Mouse (Mus musculus) liver, embryonic 12.5 days (tissue): ENCODE results near the gene Cwc15. TPM values are rescaled to one million over a fixed set of nuclear protein-coding genes. Genes with fewer than 3 reads are reported as not detected.

Experiments used
- ATAC-seq: fragments of 200-750 bp; cut with Nextera tagmentation; 2 replicates; pipeline ENCODE4 v1.8.0; 2017; ENCODE audit warnings: moderate number of reproducible peaks, mild to moderate bottlenecking, moderate library complexity
- H3K27ac ChIP-seq: fragments of 300-500 bp; sonication (generic); 2 replicates; pipeline ENCODE4 v1.5.1; 2016; ENCODE audit warnings: mild to moderate bottlenecking
- H3K27me3 ChIP-seq: fragments of 300-500 bp; sonication (generic); replicated peaks from 2 replicates; pipeline ENCODE4 v1.6.1; 2016; ENCODE audit warnings: mild to moderate bottlenecking, moderate library complexity
- H3K36me3 ChIP-seq: fragments of 300-500 bp; sonication (generic); 2 replicates; pipeline ENCODE4 v1.6.1; 2016; ENCODE audit warnings: mild to moderate bottlenecking, moderate library complexity
- H3K4me1 ChIP-seq: fragments of 300-500 bp; sonication (generic); 2 replicates; pipeline ENCODE4 v1.6.1; 2016
- H3K4me2 ChIP-seq: fragments of 300-500 bp; sonication (generic); 2 replicates; pipeline ENCODE4 v1.6.1; 2016; ENCODE audit warnings: mild to moderate bottlenecking, moderate library complexity
- H3K4me3 ChIP-seq: fragments of 300-500 bp; sonication (generic); 2 replicates; pipeline ENCODE4 v1.5.1; 2016; ENCODE audit warnings: mild to moderate bottlenecking, moderate library complexity
- H3K9ac ChIP-seq: fragments of 300-500 bp; sonication (generic); 2 replicates; pipeline ENCODE4 v1.6.1; 2016; ENCODE audit warnings: mild to moderate bottlenecking, moderate library complexity
- H3K9me3 ChIP-seq: fragments of 300-500 bp; sonication (generic); replicated peaks from 2 replicates; pipeline ENCODE4 v1.6.1; 2016; ENCODE audit warnings: mild to moderate bottlenecking, moderate library complexity
- WGBS: fragments of 180-500 bp; shearing (Covaris S2); methylation state at CpG from one replicate; pipeline ENCODE4 v1.1.7; 2016; ENCODE audit not compliant: insufficient replicate concordance; 5-methylcytosine and 5-hydroxymethylcytosine counted together
- polyA plus RNA-seq: library from polyadenylated mRNA; unstranded; fragments of >200 nt; fragmentation: Nextera tagmentation; extraction: Ambion mirVana; gene quantifications from 2 replicates; pipeline ENCODE4 v1.2.1, GENCODE M21; 2016

Cwc15 gene
- polyA plus RNA-seq, 1 experiment from 2014 or later: 93.8 TPM

GRCm38 (mm10) chr9:14521695-14522094, 21.3 kb downstream of the Cwc15 start:
- H3K4me2 ChIP-seq: no peak overlapping the region
- WGBS: 31% methylated on average over 2 of the region's 2 CpGs

GRCm38 (mm10) chr9:14523408-14524043, 23.1 kb downstream of the Cwc15 start:
- H3K27ac ChIP-seq: no peak overlapping the region
- no peak overlapping the region for H3K4me3 ChIP-seq
- H3K9ac ChIP-seq: no peak overlapping the region
- ATAC-seq: 0 out of 2 replicates have a peak, but pooled peaks have one; percentile 42
- H3K4me1 ChIP-seq: no peaks in the 10 kb centered on the region
- WGBS: 8% methylated on average over 4 of the region's 4 CpGs
- no peaks in the 10 kb centered on the region for H3K9me3 ChIP-seq
- no peaks in the 10 kb centered on the region for H3K27me3 ChIP-seq
- no peaks in the 10 kb centered on the region for H3K36me3 ChIP-seq
- H3K4me2 ChIP-seq: no peak overlapping the region

More at GRCm38 (mm10) chr9:14521695-14522094, 21.3 kb downstream of the Cwc15 start:
- no peak overlapping the region for H3K27ac ChIP-seq
- ATAC-seq: no peak
- H3K27me3 ChIP-seq: no peaks in the 10 kb centered on the region
- H3K9me3 ChIP-seq: no peaks in the 10 kb centered on the region
- H3K36me3 ChIP-seq: no peaks in the 10 kb centered on the region
- no peaks in the 10 kb centered on the region for H3K4me1 ChIP-seq
- H3K9ac ChIP-seq: no peak overlapping the region
- H3K4me3 ChIP-seq: no peak overlapping the region

GRCm38 (mm10) chr9:14530004-14530403, 29.6 kb downstream of the Cwc15 start:
- no peaks in the 10 kb centered on the region for H3K36me3 ChIP-seq
- ATAC-seq: peak; percentile 63

DNA sequence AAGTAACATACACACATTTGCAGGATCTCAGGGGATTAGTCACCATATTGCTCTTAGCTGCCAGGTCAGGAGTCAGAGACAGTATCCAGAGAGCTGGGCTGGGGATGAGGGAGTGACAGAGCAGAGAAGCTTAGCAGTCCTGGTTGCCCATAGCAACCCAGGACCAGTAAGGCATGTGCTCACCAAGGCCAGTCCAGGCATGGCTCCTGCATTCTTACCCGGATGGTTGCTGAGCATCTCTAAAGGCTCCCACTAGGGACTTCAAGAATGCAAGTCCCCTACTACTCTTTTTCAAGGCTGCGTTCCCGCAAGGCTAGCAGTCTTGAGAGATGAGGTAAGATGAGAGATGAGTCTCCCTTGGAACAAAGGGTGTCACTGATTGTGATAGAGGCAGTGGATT, 31.9 kb downstream of the Cwc15 start:
- Histone ChIP-seq H3K4me1 (no peaks in the 10 kb centered on the region), H3K27me3 (no peaks in the 10 kb centered on the region), H3K4me2 (no peak overlapping the region), H3K27ac (no peak overlapping the region), H3K9ac (no peak overlapping the region), H3K36me3 (no peaks in the 10 kb centered on the region), H3K9me3 (no peaks in the 10 kb centered on the region), H3K4me3 (no peak overlapping the region)
- WGBS: 58% methylated on average over 3 of the region's 3 CpGs
- ATAC-seq: no peak

More at GRCm38 (mm10) chr9:14530004-14530403, 29.6 kb downstream of the Cwc15 start:
- Histone ChIP-seq H3K9me3 (no peaks in the 10 kb centered on the region), H3K9ac (no peak overlapping the region), H3K4me2 (no peak overlapping the region), H3K4me3 (no peak overlapping the region), H3K27me3 (no peaks in the 10 kb centered on the region), H3K27ac (no peak overlapping the region), H3K4me1 (no peaks in the 10 kb centered on the region)
- WGBS: 61% methylated on average over 5 of the region's 5 CpGs

GRCm38 (mm10) chr9:14533659-14534058, 33.2 kb downstream of the Cwc15 start:
- whole genome bisulfite sequencing: 64% methylated on average over 2 of the region's 2 CpGs
- ATAC-seq: no peak
- H3K27ac ChIP-seq: no peak overlapping the region
- H3K9ac ChIP-seq: no peak overlapping the region
- H3K36me3 ChIP-seq: no peaks in the 10 kb centered on the region
- H3K4me3 ChIP-seq: no peak overlapping the region
- H3K9me3 ChIP-seq: no peaks in the 10 kb centered on the region
- H3K27me3 ChIP-seq: no peaks in the 10 kb centered on the region
- no peaks in the 10 kb centered on the region for H3K4me1 ChIP-seq
- H3K4me2 ChIP-seq: no peak overlapping the region

DNA sequence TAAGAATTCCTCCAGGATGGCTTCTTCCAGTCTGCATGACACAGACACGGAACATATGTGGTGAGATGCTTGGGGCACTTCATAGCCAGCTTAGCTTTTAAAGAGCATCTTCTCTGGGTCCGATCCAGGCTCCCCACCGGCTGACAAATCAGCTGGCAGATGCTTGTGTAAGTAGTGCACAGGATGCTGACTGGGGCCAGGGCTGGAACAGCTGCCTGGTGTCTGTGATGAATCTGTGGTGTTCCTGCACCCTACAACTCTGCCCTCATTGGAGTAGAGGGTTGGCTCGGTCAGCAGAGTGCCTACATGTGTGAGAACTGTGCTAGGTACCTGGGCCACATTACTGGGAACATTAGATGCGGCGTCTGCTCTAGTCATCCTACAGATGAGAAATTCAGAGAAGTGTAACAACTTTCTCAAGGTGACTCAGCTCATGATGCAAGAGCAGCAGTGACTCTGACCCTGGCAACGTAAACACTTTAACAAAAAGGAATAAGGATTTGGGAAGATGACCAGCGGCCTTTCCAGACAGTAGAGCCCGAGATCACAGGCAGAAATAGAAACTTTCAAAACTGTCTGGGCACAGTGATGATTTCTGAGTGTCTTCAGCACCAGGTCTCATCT, 34.5 kb downstream of the Cwc15 start:
- Histone ChIP-seq H3K9ac (no peak overlapping the region), H3K4me1 (no peaks in the 10 kb centered on the region), H3K4me3 (no peak overlapping the region), H3K9me3 (no peaks in the 10 kb centered on the region), H3K4me2 (no peak overlapping the region), H3K27me3 (no peaks in the 10 kb centered on the region), H3K36me3 (no peaks in the 10 kb centered on the region), H3K27ac (no peak overlapping the region)
- no peak for ATAC-seq
- 65% methylated on average over 9 of the region's 9 CpGs for WGBS

DNA sequence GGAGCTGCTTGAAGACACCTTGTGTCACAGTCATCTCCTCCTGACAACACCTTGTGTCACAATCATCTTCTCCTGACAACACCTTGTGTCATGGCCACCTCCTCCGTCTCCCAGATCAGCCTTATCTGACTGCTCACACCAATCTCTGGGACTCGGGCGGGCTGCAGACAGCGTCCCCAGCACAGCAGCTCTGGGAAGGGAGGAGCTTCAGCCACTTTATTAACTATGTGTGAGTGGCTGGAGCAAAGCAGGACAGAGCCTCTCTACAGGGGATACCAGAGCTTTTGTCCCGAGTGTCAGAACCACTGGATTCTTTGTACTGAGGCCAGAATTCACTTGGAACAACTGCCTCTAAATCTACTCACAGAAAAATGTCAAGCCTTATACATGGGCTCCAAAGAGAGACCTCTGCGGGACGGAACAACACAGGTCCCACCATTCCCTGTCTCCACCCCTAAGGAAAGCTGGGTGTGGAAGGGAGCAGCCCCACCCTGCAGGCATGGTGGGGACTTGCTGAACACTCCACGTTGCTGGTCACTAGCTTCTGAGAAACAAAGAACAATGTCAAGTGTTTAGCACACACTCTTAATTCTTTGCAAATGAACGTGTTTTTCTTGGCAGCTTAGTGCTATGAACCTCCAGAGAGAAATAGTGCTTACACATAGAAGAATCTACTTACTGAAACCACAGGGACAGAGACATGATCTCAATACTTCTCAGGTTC, 43.8 kb downstream of the Cwc15 start:
- H3K4me2 ChIP-seq: no peak overlapping the region
- peak; percentile 18; the same call in 1 of the 2 replicates for ATAC-seq
- no peaks in the 10 kb centered on the region for H3K27me3 ChIP-seq
- peaks cover 20% of the 10 kb centered on the region for H3K36me3 ChIP-seq
- no peaks in the 10 kb centered on the region for H3K4me1 ChIP-seq
- no peak overlapping the region for H3K4me3 ChIP-seq
- no peak overlapping the region for H3K9ac ChIP-seq
- no peak overlapping the region for H3K27ac ChIP-seq
- H3K9me3 ChIP-seq: no peaks in the 10 kb centered on the region
- WGBS: 42% methylated on average over 9 of the region's 9 CpGs

GRCm38 (mm10) chr9:14547584-14548365, 47.4 kb downstream of the Cwc15 start:
- Histone ChIP-seq H3K9me3 (no peaks in the 10 kb centered on the region), H3K36me3 (peaks cover 34% of the 10 kb centered on the region), H3K27me3 (no peaks in the 10 kb centered on the region), H3K9ac (no peak overlapping the region), H3K27ac (no peak overlapping the region), H3K4me2 (no peak overlapping the region), H3K4me1 (no peaks in the 10 kb centered on the region), H3K4me3 (no peak overlapping the region)
- WGBS: 63% methylated on average over 12 of the region's 12 CpGs
- ATAC-seq: no peak

DNA sequence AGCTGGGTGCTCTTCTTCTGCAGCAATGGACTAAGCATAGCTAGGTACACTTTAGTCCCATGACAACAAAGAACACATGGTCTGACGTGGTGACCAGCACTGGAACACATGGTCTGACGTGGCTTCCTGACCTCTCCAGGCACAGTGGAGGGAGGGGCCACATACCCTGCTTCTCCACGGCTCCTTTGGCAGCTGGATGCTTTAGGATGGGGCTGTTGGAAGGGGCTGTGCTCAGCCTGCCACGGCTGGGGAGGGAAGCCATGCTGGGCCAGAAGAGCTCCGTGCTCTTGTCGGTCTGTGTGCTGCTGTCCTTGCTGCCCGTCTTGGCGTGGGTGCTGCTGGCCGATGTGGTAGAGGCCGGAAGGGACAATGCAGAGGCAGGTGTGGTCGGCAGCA, 47.9 kb downstream of the Cwc15 start:
- ATAC-seq: no peak
- Histone ChIP-seq H3K36me3 (peaks cover 34% of the 10 kb centered on the region), H3K4me2 (no peak overlapping the region), H3K9ac (no peak overlapping the region), H3K27ac (no peak overlapping the region), H3K27me3 (no peaks in the 10 kb centered on the region), H3K4me3 (no peak overlapping the region), H3K4me1 (no peaks in the 10 kb centered on the region), H3K9me3 (no peaks in the 10 kb centered on the region)
- 64% methylated on average over 11 of the region's 11 CpGs for WGBS

- H3K36me3 ChIP-seq: peaks cover 29% of the 10 kb centered on the region
- 78% methylated on average over 10 of the region's 10 CpGs for WGBS
- ATAC-seq: no peak
- no peaks in the 10 kb centered on the region for H3K4me1 ChIP-seq
- H3K9ac ChIP-seq: no peak overlapping the region
- no peaks in the 10 kb centered on the region for H3K9me3 ChIP-seq
- no peak overlapping the region for H3K4me2 ChIP-seq
- H3K27ac ChIP-seq: no peak overlapping the region
- no peaks in the 10 kb centered on the region for H3K27me3 ChIP-seq
- H3K4me3 ChIP-seq: no peak overlapping the region
Observed at GRCm38 (mm10) chr9:14558332-14558731, 57.9 kb downstream of the Cwc15 start.

- WGBS: 40% methylated on average over 10 of the region's 10 CpGs
- H3K27ac ChIP-seq: no peak overlapping the region
- H3K27me3 ChIP-seq: no peaks in the 10 kb centered on the region
- ATAC-seq: 0 out of 2 replicates have a peak, but pooled peaks have one; percentile 32
- H3K4me1 ChIP-seq: no peaks in the 10 kb centered on the region
- peaks cover 35% of the 10 kb centered on the region for H3K36me3 ChIP-seq
- H3K4me3 ChIP-seq: no peak overlapping the region
- H3K4me2 ChIP-seq: no peak overlapping the region
- no peaks in the 10 kb centered on the region for H3K9me3 ChIP-seq
- no peak overlapping the region for H3K9ac ChIP-seq
Observed at GRCm38 (mm10) chr9:14559430-14559829, 59.0 kb downstream of the Cwc15 start.
